Mouse (Mus musculus) MEL (cell line): ENCODE results near the gene Phf21a.

Source experiments
- BHLHE40 ChIP-seq: IDR thresholded peaks from 2 replicates; pipeline ENCODE4 v1.6.1; 2012; ENCODE audit warnings: low read depth, mild to moderate bottlenecking, inconsistent platforms, low read length, improper control_type of control experiment, borderline replicate concordance
- CHD2 ChIP-seq: IDR thresholded peaks from 2 replicates; pipeline ENCODE4 v1.6.1; 2011; ENCODE audit warnings: low read length, improper control_type of control experiment
- CTCF ChIP-seq, 3 experiments: IDR thresholded peaks in 2 of 3; conservative IDR thresholded peaks in 1 of 3; 2 replicates each; pipeline ENCODE4 v1.5.1; 2011 to 2012; ENCODE audit warnings: low read length in 3 of 3, low read depth in 2 of 3, mild to moderate bottlenecking in 2 of 3, improper control_type of control experiment in 1 of 3, inconsistent platforms in 1 of 3, mixed read lengths in 1 of 3, moderate library complexity in 1 of 3; ENCODE audit not compliant: control insufficient read depth in 1 of 3, insufficient read depth in 1 of 3, poor library complexity in 1 of 3, severe bottlenecking in 1 of 3
- EP300 ChIP-seq, 2 experiments: IDR thresholded peaks; 2 replicates each; pipeline ENCODE4 v1.6.1; 2011; ENCODE audit warnings: improper control_type of control experiment in 2 of 2, low read length in 2 of 2, low read depth in 1 of 2, mild to moderate bottlenecking in 1 of 2
- KAT2A ChIP-seq: conservative IDR thresholded peaks from 2 replicates; pipeline ENCODE4 v1.6.1; 2012; ENCODE audit warnings: low read depth, low read length, improper control_type of control experiment, inconsistent platforms
- MXI1 ChIP-seq: IDR thresholded peaks from 2 replicates; pipeline ENCODE4 v1.6.1; 2011; ENCODE audit warnings: mild to moderate bottlenecking, low read depth, low read length, improper control_type of control experiment
- POLR2A ChIP-seq, 2 experiments: IDR thresholded peaks; 2 replicates each; pipeline ENCODE4 v1.6.1; 2011 to 2012; ENCODE audit warnings: low read length in 2 of 2, mild to moderate bottlenecking in 2 of 2, control low read depth in 1 of 2, improper control_type of control experiment in 1 of 2, low read depth in 1 of 2, moderate library complexity in 1 of 2; ENCODE audit not compliant: control insufficient read depth in 1 of 2, insufficient read depth in 1 of 2, poor library complexity in 1 of 2
- RCOR1 ChIP-seq: IDR thresholded peaks from 2 replicates; pipeline ENCODE4 v1.6.1; 2012; ENCODE audit warnings: low read depth, mild to moderate bottlenecking, inconsistent platforms, low read length, improper control_type of control experiment
- TCF12 ChIP-seq: IDR thresholded peaks from 2 replicates; pipeline ENCODE4 v1.6.1; 2014; ENCODE audit warnings: low read depth, mild to moderate bottlenecking, inconsistent platforms, low read length, improper control_type of control experiment, moderate library complexity
- UBTF ChIP-seq: IDR thresholded peaks from 2 replicates; pipeline ENCODE4 v1.6.1; 2012; ENCODE audit warnings: low read depth, mild to moderate bottlenecking, inconsistent platforms, low read length, improper control_type of control experiment, moderate library complexity, borderline replicate concordance; ENCODE audit not compliant: insufficient read depth
- ZC3H11A ChIP-seq: IDR thresholded peaks from 2 replicates; pipeline ENCODE4 v1.6.1; 2012; ENCODE audit warnings: low read depth, mild to moderate bottlenecking, inconsistent platforms, low read length, improper control_type of control experiment

DNA sequence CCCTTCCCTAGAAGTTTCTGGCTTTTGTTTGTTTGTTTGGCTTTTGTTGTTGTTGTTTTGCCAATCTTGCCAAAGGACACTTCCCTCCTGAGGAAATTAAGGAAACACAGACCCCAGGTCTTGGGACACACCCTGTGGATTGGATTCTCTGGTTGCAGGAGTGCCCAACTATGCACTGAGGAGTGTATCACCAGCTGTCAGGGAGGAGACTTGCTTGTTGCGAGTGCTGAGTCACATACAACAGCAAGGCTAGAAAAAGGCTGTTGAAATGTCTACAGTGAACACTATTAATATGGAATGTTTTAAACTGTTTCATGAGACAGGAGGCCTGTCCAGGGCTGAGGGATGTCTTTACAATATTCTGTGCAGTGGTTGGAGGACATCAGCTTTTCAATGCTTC lies 26.0 kb upstream of the Phf21a start:
- TF ChIP-seq CHD2 (no peak), POLR2A (IDR thresholded peaks at IDR 0.05; ENCODE audit: control insufficient read depth in 1 of 2, insufficient read depth in 1 of 2, low read depth in 1 of 2, low read length in 2 of 2, poor library complexity in 1 of 2) (no peak), UBTF (no peak), EP300 (IDR thresholded peaks at IDR 0.05; ENCODE audit: low read depth in 1 of 2, low read length in 2 of 2) (no peak), CTCF (IDR thresholded peaks at IDR 0.05 in 2 of 3, conservative IDR thresholded peaks at IDR 0.05 in 1 of 3; ENCODE audit: control insufficient read depth in 1 of 3, insufficient read depth in 1 of 3, low read depth in 2 of 3, low read length in 3 of 3, poor library complexity in 1 of 3, severe bottlenecking in 1 of 3) (no peak), ZC3H11A (no peak), BHLHE40 (no peak), MXI1 (no peak), KAT2A (no peak), RCOR1 (no peak), TCF12 (no peak)
